Mouse (Mus musculus) liver, embryonic 16.5 days (tissue): ENCODE results near the gene Entpd1. TPM values are rescaled to one million over a fixed set of nuclear protein-coding genes. Genes with fewer than 3 reads are reported as not detected.

Experiments
- ATAC-seq: fragments of 200-750 bp; cut with Nextera tagmentation; 2 replicates; pipeline ENCODE4 v1.8.0; 2017; ENCODE audit warnings: low read depth, mild to moderate bottlenecking, moderate number of reproducible peaks, moderate library complexity
- H3K27ac ChIP-seq: fragments of 300-500 bp; sonication (generic); 2 replicates; pipeline ENCODE4 v1.5.1; 2014; ENCODE audit warnings: mild to moderate bottlenecking, low read length
- H3K27me3 ChIP-seq: fragments of 300-500 bp; sonication (generic); 2 replicates; pipeline ENCODE4 v1.6.1; 2014; ENCODE audit warnings: low read depth, low read length, mixed read lengths; ENCODE audit not compliant: control insufficient read depth, insufficient read depth
- H3K36me3 ChIP-seq: fragments of 300-500 bp; sonication (generic); 2 replicates; pipeline ENCODE4 v1.6.1; 2014; ENCODE audit warnings: mild to moderate bottlenecking; ENCODE audit not compliant: control insufficient read depth, insufficient read depth
- H3K4me1 ChIP-seq: fragments of 300-500 bp; sonication (generic); 2 replicates; pipeline ENCODE4 v1.6.1; 2014; ENCODE audit warnings: low read depth, low read length, mixed read lengths; ENCODE audit not compliant: control insufficient read depth
- H3K4me2 ChIP-seq: fragments of 300-500 bp; sonication (generic); 2 replicates; pipeline ENCODE4 v1.6.1; 2014; ENCODE audit warnings: low read depth, low read length, mixed read lengths
- H3K4me3 ChIP-seq: fragments of 300-500 bp; sonication (generic); 2 replicates; pipeline ENCODE4 v1.5.1; 2014; ENCODE audit warnings: low read depth, mild to moderate bottlenecking, low read length
- H3K9ac ChIP-seq: fragments of 300-500 bp; sonication (generic); 2 replicates; pipeline ENCODE4 v1.6.1; 2014; ENCODE audit warnings: low read depth, low read length
- H3K9me3 ChIP-seq: fragments of 300-500 bp; sonication (generic); replicated peaks from 2 replicates; pipeline ENCODE4 v1.6.1; 2016; ENCODE audit warnings: low read length; ENCODE audit not compliant: control insufficient read depth
- WGBS: fragments of 180-500 bp; shearing (Covaris S2); extraction: QIAGEN DNeasy Blood & Tissue Kit; methylation state at CpG from one replicate; pipeline ENCODE4 v1.1.7; 2014; ENCODE audit not compliant: insufficient replicate concordance; 5-methylcytosine and 5-hydroxymethylcytosine counted together
- polyA plus RNA-seq: library from polyadenylated mRNA; unstranded; fragments of >200 nt; fragmentation: Nextera tagmentation; extraction: Ambion mirVana; gene quantifications from 2 replicates; pipeline ENCODE4 v1.2.1, GENCODE M21; 2015

The Entpd1 gene
- 4.7 and 5.9 TPM in 2 replicates for polyA plus RNA-seq

GRCm38 (mm10) chr19:40611830-40612506 is at the start of gene Entpd1, which contains the start of gene Tctn3:
TSS of gene Entpd1 (plus strand) at chr19:40612366.
TSS of gene Tctn3 (minus strand) at chr19:40612233.
- Histone ChIP-seq H3K4me3 (peak within 1 kb of the TSS; percentile 77), H3K4me2 (peak within 1 kb of the TSS; percentile 84), H3K27ac (no peak within 1 kb of the TSS), H3K36me3 (no peaks in the 10 kb centered on the region; the same call in 1 of the 2 replicates), H3K9ac (peak within 1 kb of the TSS; percentile 66), H3K9me3 (no peaks in the 10 kb centered on the region), H3K4me1 (peaks cover 5% of the 10 kb centered on the region), H3K27me3 (no peaks in the 10 kb centered on the region)
- under 1% methylated on average over 45 of the region's 45 CpGs for WGBS
- peak; percentile 100 for ATAC-seq

- 80% methylated on average over 10 of the region's 10 CpGs for WGBS
- no peak for ATAC-seq
- Histone ChIP-seq H3K4me2 (no peak overlapping the region), H3K36me3 (peaks cover 47% of the 10 kb centered on the region), H3K4me1 (no peaks in the 10 kb centered on the region), H3K9ac (no peak overlapping the region), H3K9me3 (no peaks in the 10 kb centered on the region), H3K4me3 (no peak overlapping the region), H3K27me3 (no peaks in the 10 kb centered on the region), H3K27ac (no peak overlapping the region)
Measured at GRCm38 (mm10) chr19:40563880-40564645, 48.1 kb upstream of the Entpd1 start.

GRCm38 (mm10) chr19:40567616-40568015 is 44.5 kb upstream of the Entpd1 start:
- Histone ChIP-seq H3K9me3 (0 out of 2 replicates have a peak, but pooled peaks cover 3% of the 10 kb centered on the region), H3K36me3 (peaks cover 66% of the 10 kb centered on the region), H3K4me1 (no peaks in the 10 kb centered on the region), H3K27ac (no peak overlapping the region), H3K9ac (no peak overlapping the region), H3K4me2 (no peak overlapping the region), H3K27me3 (no peaks in the 10 kb centered on the region), H3K4me3 (no peak overlapping the region)
- ATAC-seq, result no peak
- 80% methylated on average over 3 of the region's 3 CpGs for WGBS

GRCm38 (mm10) chr19:40570726-40571125 is 41.4 kb upstream of the Entpd1 start:
- no peak overlapping the region for H3K4me3 ChIP-seq
- no peaks in the 10 kb centered on the region for H3K27me3 ChIP-seq
- no peaks in the 10 kb centered on the region for H3K4me1 ChIP-seq
- 77% methylated on average over 9 of the region's 9 CpGs for WGBS
- H3K9ac ChIP-seq, result no peak overlapping the region
- no peak overlapping the region for H3K27ac ChIP-seq
- H3K36me3 ChIP-seq, result peaks cover 53% of the 10 kb centered on the region
- 0 out of 2 replicates have a peak, but pooled peaks cover 3% of the 10 kb centered on the region for H3K9me3 ChIP-seq
- peak; percentile 76 for ATAC-seq
- no peak overlapping the region for H3K4me2 ChIP-seq

DNA sequence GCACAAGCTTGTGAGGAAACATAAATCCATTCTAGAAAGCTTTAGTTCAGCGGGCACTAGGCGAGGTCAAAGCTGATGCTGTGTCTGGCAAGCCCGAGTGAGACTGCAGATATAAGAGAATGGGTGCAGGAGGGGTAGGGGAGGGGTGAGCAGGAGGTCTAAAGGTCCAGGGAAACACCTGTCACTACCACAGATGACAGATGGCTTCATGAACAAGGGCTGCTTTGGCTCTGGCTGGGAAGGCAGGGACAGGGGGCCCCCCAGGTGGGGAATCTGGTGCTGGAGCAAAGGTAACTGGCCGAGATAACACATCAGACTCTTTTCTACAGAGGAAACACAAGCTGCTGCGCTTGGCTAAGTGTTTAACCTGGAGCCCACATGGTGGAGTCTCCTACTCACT is 36.7 kb upstream of the Entpd1 start:
- Histone ChIP-seq H3K9ac (no peak overlapping the region), H3K36me3 (peaks cover 27% of the 10 kb centered on the region)

GRCm38 (mm10) chr19:40580902-40581301 is 31.3 kb upstream of the Entpd1 start:
- peaks cover 3% of the 10 kb centered on the region for H3K36me3 ChIP-seq
- peak; percentile 56 for ATAC-seq

More for the DNA sequence above, 36.7 kb upstream of the Entpd1 start:
- WGBS, result 72% methylated on average over 5 of the region's 5 CpGs
- Histone ChIP-seq H3K4me3 (no peak overlapping the region), H3K4me2 (no peak overlapping the region), H3K9me3 (0 out of 2 replicates have a peak, but pooled peaks cover under 1% of the 10 kb centered on the region), H3K4me1 (no peaks in the 10 kb centered on the region), H3K27ac (no peak overlapping the region), H3K27me3 (no peaks in the 10 kb centered on the region)
- ATAC-seq, result no peak

GRCm38 (mm10) chr19:40581662-40582061 is 30.5 kb upstream of the Entpd1 start:
- H3K4me2 ChIP-seq, result no peak overlapping the region
- no peaks in the 10 kb centered on the region for H3K27me3 ChIP-seq
- H3K36me3 ChIP-seq, result peaks cover 3% of the 10 kb centered on the region
- 79% methylated on average over 5 of the region's 5 CpGs for WGBS
- no peak for ATAC-seq
- H3K27ac ChIP-seq, result no peak overlapping the region
- no peaks in the 10 kb centered on the region for H3K9me3 ChIP-seq
- H3K4me1 ChIP-seq, result peaks cover 7% of the 10 kb centered on the region
- H3K4me3 ChIP-seq, result no peak overlapping the region
- no peak overlapping the region for H3K9ac ChIP-seq

More at GRCm38 (mm10) chr19:40580902-40581301, 31.3 kb upstream of the Entpd1 start:
- Histone ChIP-seq H3K4me1 (no peaks in the 10 kb centered on the region; the same call in 1 of the 2 replicates), H3K27ac (no peak overlapping the region), H3K27me3 (no peaks in the 10 kb centered on the region), H3K9ac (no peak overlapping the region), H3K4me3 (no peak overlapping the region), H3K4me2 (no peak overlapping the region), H3K9me3 (no peaks in the 10 kb centered on the region)
- WGBS, result 43% methylated on average over 2 of the region's 2 CpGs

DNA sequence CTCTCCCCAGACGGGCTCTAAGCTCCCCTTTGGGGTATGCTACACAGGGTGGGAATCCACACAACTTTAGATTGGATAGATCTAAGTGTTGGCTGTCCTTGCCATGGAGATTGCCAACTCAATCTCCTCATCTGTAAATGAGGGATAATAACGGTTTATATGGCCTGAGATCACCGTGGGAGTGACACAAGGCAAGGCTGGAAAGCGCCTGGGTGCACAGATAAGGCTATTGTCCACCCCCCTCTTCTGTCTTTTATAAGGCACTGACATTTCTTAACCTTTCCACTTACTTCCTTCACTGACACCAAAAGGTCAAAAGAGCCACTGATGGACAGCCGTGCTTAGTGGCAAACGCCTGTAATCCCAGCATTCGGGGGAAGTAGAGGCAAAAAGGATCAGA is 25.3 kb upstream of the Entpd1 start:
- 0 out of 2 replicates have a peak, but pooled peaks have one; percentile 14 for ATAC-seq
- H3K4me2 ChIP-seq, result peak overlapping the region; percentile 95
- H3K9ac ChIP-seq, result no peak overlapping the region
- peaks cover 24% of the 10 kb centered on the region for H3K4me1 ChIP-seq
- H3K27ac ChIP-seq, result peak overlapping the region; percentile 71; the same call in 1 of the 2 replicates
- H3K9me3 ChIP-seq, result no peaks in the 10 kb centered on the region
- H3K4me3 ChIP-seq, result peak overlapping the region; percentile 83
- no peaks in the 10 kb centered on the region for H3K27me3 ChIP-seq
- no peaks in the 10 kb centered on the region for H3K36me3 ChIP-seq
- WGBS, result 22% methylated on average over 7 of the region's 7 CpGs
